Mouse (Mus musculus): ENCODE measurements around the gene Tmem258. TPM values are rescaled to one million over a fixed set of nuclear protein-coding genes. Genes with fewer than 3 reads are reported as not detected.
A peak's percentile ranks its signal among the peaks of the same experiment; 100 is the strongest.
"Not testable (repeated sequence)": the region's sequence is repeated elsewhere in the genome, so short reads cannot be mapped to it uniquely, and the experiment has no call there.

Gene Tmem258
- polyA plus RNA-seq (2015; fragmentation: Nextera tagmentation; extraction: Ambion mirVana), result 281 and 311 TPM in 2 replicates

DNA sequence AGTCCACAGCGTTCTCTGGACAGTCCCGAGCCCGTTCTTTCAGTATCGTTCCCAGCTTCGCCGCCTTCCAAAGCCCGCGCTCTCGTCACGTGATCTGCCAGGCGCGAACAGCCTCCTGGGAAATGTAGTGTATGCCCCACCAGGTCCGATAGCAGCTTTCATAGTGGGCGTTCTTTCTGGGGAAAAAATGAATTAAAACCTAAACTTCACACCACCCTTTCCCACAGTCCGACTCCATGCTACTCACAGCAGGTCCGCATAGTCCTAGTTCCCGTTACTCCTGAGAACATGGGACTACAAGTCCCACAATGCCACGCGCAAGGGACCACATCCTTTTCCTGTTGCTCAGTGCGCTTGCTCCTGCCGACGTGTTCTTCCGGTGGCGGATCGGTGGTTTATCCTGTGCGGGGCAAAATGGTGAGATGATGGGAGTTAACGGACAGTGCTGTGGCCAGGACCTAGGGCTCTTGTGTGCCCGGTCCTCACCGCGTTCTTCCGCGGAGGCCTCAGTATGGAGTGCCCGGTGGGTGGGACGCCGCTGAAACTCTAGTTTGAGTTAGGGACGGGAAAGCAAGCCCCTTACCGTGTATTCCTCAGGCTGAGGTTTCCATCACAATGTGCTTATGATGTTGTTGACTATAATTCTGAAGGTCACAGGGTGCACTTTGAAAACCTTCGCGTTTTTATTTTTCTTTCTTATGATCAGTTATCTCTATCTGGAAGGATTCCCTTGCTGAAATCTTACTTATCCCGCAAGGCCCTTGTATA, at the start of gene Tmem258, which contains the start of gene Fen1:
Gene Tmem258, plus strand, starts transcription at position 167 of the 768 bp plus-strand sequence.
Gene Fen1, minus strand, starts transcription at position 322 of the 768 bp plus-strand sequence.
- H3K36me3 ChIP-seq (ENCODE audit: control insufficient read depth, insufficient read depth, low read length), result peaks cover 10% of the 10 kb centered on the region
- H3K9me3 ChIP-seq (ENCODE audit: control insufficient read depth, low read length), result no peaks in the 10 kb centered on the region
- H3K27me3 ChIP-seq (replicated peaks; ENCODE audit: control insufficient read depth, insufficient read depth, low read length), result no peaks in the 10 kb centered on the region
- H3K4me1 ChIP-seq (ENCODE audit: control insufficient read depth, insufficient read depth, low read depth, low read length), result peaks cover 16% of the 10 kb centered on the region
- H3K4me3 ChIP-seq (ENCODE audit: low read length), result peak within 1 kb of the TSS; percentile 81
- peak within 1 kb of the TSS; percentile 92 for H3K4me2 ChIP-seq (ENCODE audit: low read length)
- peak; percentile 95 for ATAC-seq
- WGBS, result under 1% methylated on average over 40 of the region's 40 CpGs
- peak within 1 kb of the TSS; percentile 88 for H3K9ac ChIP-seq (ENCODE audit: low read depth, low read length)
- H3K27ac ChIP-seq (ENCODE audit: low read depth, low read length), result peak within 1 kb of the TSS; percentile 82

DNA sequence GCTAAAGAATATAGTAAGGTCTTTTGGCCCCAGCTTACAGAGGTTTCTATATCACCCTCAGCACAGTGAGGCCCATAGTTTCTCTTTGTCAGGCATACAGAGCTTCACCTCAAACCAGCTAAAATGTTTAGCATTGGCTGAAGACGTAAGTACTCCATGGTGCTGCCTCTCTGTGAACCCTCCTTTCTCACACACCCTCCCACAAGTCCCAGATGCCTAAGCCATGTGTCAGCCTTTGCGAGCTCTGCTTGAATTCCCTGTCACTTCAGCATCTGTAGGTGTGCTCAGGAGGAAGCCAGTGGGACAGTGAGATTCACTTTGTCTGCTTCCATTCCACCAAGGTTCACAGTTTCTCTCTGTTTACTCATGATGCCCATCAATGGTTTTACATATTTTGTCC, 46.1 kb upstream of the Tmem258 start:
- no peak for ATAC-seq
- Histone ChIP-seq H3K27ac (ENCODE audit: low read depth, low read length) (no peak overlapping the region), H3K9me3 (ENCODE audit: control insufficient read depth, low read length) (no peaks in the 10 kb centered on the region), H3K27me3 (replicated peaks; ENCODE audit: control insufficient read depth, insufficient read depth, low read length) (no peaks in the 10 kb centered on the region), H3K4me1 (ENCODE audit: control insufficient read depth, insufficient read depth, low read depth, low read length) (no peaks in the 10 kb centered on the region), H3K4me2 (ENCODE audit: low read length) (no peak overlapping the region), H3K36me3 (ENCODE audit: control insufficient read depth, insufficient read depth, low read length) (no peaks in the 10 kb centered on the region), H3K4me3 (ENCODE audit: low read length) (no peak overlapping the region), H3K9ac (ENCODE audit: low read depth, low read length) (no peak overlapping the region)
- WGBS, result 83% methylated on average over 2 of the region's 2 CpGs

DNA sequence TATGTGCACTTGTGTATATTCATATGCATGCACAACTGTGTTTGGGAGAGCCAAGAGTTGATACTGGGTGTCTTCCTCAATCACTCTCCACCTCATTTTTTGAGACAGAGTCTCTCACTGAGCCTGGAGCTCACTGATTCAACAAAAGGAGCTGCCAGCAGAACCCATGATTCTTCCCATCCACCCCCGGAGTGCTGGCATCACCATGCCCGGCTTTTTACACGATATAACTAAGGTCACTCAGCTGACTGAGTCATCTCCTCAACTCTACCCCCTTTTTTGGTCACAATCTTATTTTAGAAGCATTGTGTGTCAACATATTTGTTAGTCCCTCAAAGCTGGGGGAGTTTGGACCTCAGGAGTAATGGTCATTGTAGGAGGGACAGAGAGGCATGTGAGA, 39.9 kb upstream of the Tmem258 start:
- no peaks in the 10 kb centered on the region for H3K4me1 ChIP-seq (ENCODE audit: control insufficient read depth, insufficient read depth, low read depth, low read length)
- H3K27ac ChIP-seq (ENCODE audit: low read depth, low read length), result no peak overlapping the region
- H3K36me3 ChIP-seq (ENCODE audit: control insufficient read depth, insufficient read depth, low read length), result no peaks in the 10 kb centered on the region
- ATAC-seq, result no peak
- no peaks in the 10 kb centered on the region for H3K9me3 ChIP-seq (ENCODE audit: control insufficient read depth, low read length)
- no peak overlapping the region for H3K9ac ChIP-seq (ENCODE audit: low read depth, low read length)
- H3K4me3 ChIP-seq (ENCODE audit: low read length), result no peak overlapping the region
- no peak overlapping the region for H3K4me2 ChIP-seq (ENCODE audit: low read length)
- H3K27me3 ChIP-seq (replicated peaks; ENCODE audit: control insufficient read depth, insufficient read depth, low read length), result no peaks in the 10 kb centered on the region
- WGBS, result 84% methylated on average over 3 of the region's 3 CpGs

DNA sequence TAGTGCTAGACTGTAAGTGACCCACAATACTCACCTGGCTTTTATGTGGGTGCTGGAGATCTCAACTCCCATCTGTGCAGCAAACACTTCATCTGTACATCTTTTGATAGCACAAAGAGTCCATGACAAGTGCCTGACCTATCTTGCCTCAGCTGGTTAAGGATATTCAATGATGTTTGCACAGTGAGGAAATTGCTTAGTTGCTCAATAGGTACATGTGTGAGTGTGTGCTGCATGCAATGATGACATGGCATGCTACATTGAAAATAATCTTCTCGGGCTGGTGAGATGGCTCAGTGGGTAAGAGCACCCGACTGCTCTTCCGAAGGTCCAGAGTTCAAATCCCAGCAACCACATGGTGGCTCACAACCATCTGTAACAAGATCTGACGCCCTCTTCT, 37.9 kb upstream of the Tmem258 start:
- not testable (repeated sequence) for H3K4me1 ChIP-seq (ENCODE audit: control insufficient read depth, insufficient read depth, low read depth, low read length); H3K36me3 ChIP-seq (ENCODE audit: control insufficient read depth, insufficient read depth, low read length); H3K4me3 ChIP-seq (ENCODE audit: low read length); H3K27ac ChIP-seq (ENCODE audit: low read depth, low read length); H3K27me3 ChIP-seq (replicated peaks; ENCODE audit: control insufficient read depth, insufficient read depth, low read length); H3K4me2 ChIP-seq (ENCODE audit: low read length); H3K9me3 ChIP-seq (ENCODE audit: control insufficient read depth, low read length); H3K9ac ChIP-seq (ENCODE audit: low read depth, low read length); ATAC-seq
- 93% methylated on average over 4 of the region's 4 CpGs for WGBS

DNA sequence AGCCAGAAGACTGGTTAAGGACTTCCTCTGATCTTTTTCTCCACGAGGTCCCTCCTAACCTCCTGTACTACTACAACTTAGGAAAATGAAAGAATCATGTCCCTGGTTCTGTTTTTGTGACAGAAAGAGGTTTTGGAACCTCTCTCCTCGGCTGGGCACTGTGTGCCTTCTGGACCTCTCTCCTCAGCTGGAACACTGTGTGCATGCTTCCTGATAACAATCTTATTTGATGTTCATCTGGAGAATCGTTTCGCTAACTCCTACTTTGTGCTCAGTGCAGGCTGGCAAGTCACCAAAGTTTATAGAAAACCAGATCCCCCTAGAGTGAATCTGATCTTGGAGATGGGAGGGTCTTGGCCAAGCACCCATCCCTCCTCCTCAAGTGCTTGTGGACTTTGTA, 36.7 kb upstream of the Tmem258 start:
- H3K9me3 ChIP-seq (ENCODE audit: control insufficient read depth, low read length), result no peaks in the 10 kb centered on the region
- no peaks in the 10 kb centered on the region for H3K4me1 ChIP-seq (ENCODE audit: control insufficient read depth, insufficient read depth, low read depth, low read length)
- 77% methylated on average over 4 of the region's 4 CpGs for WGBS
- ATAC-seq, result no peak
- H3K27ac ChIP-seq (ENCODE audit: low read depth, low read length), result no peak overlapping the region
- H3K27me3 ChIP-seq (replicated peaks; ENCODE audit: control insufficient read depth, insufficient read depth, low read length), result no peaks in the 10 kb centered on the region
- H3K9ac ChIP-seq (ENCODE audit: low read depth, low read length), result no peak overlapping the region
- no peak overlapping the region for H3K4me2 ChIP-seq (ENCODE audit: low read length)
- H3K36me3 ChIP-seq (ENCODE audit: control insufficient read depth, insufficient read depth, low read length), result no peaks in the 10 kb centered on the region
- no peak overlapping the region for H3K4me3 ChIP-seq (ENCODE audit: low read length)

DNA sequence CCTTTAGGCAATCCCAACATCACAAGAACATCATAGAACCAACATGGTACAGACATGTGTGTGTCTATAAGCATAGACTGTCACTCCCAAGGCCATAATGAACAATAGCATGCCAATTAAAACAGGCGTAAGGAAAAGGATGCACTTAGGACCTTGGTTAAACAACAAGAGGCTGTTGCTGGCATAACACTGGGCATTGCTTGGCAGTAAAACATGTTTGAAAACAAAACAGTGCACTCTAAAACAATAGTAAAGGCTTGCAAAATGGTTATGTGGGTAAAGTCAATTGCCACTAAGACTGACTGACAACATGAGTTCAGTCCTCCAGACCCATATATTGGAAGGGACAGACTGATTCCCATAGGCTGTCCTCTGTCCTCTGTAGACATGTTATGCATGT, 35.9 kb upstream of the Tmem258 start:
- H3K27ac ChIP-seq (ENCODE audit: low read depth, low read length), result no peak overlapping the region
- no peaks in the 10 kb centered on the region for H3K27me3 ChIP-seq (replicated peaks; ENCODE audit: control insufficient read depth, insufficient read depth, low read length)
- WGBS, result 90% methylated on average over 1 of the region's 1 CpGs
- no peaks in the 10 kb centered on the region for H3K36me3 ChIP-seq (ENCODE audit: control insufficient read depth, insufficient read depth, low read length)
- H3K9me3 ChIP-seq (ENCODE audit: control insufficient read depth, low read length), result no peaks in the 10 kb centered on the region
- no peaks in the 10 kb centered on the region for H3K4me1 ChIP-seq (ENCODE audit: control insufficient read depth, insufficient read depth, low read depth, low read length)
- ATAC-seq, result no peak
- no peak overlapping the region for H3K4me3 ChIP-seq (ENCODE audit: low read length)
- no peak overlapping the region for H3K4me2 ChIP-seq (ENCODE audit: low read length)
- no peak overlapping the region for H3K9ac ChIP-seq (ENCODE audit: low read depth, low read length)

DNA sequence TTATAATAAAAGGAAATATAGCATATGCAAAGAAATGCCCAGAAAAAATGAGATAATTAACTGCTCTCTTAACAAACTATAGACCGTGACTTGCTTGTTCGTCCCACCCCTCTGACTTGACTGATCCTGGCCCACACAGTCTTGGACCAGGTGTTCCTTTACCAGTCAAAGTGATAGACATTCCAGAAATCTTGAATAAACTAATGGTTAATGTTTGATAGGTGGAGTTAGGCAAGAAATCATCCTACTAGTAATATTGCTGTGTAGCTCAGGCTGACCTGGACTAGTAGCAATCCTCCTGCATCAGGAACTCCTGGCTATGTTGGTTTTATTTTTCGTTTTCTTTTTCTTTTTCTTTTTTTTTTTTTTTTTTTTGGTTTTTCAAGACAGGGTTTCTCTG, 35.4 kb upstream of the Tmem258 start:
- no peak overlapping the region for H3K4me3 ChIP-seq (ENCODE audit: low read length)
- H3K27ac ChIP-seq (ENCODE audit: low read depth, low read length), result no peak overlapping the region
- 90% methylated on average over 3 of the region's 3 CpGs for WGBS
- no peaks in the 10 kb centered on the region for H3K9me3 ChIP-seq (ENCODE audit: control insufficient read depth, low read length)
- H3K27me3 ChIP-seq (replicated peaks; ENCODE audit: control insufficient read depth, insufficient read depth, low read length), result no peaks in the 10 kb centered on the region
- no peaks in the 10 kb centered on the region for H3K4me1 ChIP-seq (ENCODE audit: control insufficient read depth, insufficient read depth, low read depth, low read length)
- no peak overlapping the region for H3K9ac ChIP-seq (ENCODE audit: low read depth, low read length)
- no peaks in the 10 kb centered on the region for H3K36me3 ChIP-seq (ENCODE audit: control insufficient read depth, insufficient read depth, low read length)
- H3K4me2 ChIP-seq (ENCODE audit: low read length), result no peak overlapping the region
- no peak for ATAC-seq

DNA sequence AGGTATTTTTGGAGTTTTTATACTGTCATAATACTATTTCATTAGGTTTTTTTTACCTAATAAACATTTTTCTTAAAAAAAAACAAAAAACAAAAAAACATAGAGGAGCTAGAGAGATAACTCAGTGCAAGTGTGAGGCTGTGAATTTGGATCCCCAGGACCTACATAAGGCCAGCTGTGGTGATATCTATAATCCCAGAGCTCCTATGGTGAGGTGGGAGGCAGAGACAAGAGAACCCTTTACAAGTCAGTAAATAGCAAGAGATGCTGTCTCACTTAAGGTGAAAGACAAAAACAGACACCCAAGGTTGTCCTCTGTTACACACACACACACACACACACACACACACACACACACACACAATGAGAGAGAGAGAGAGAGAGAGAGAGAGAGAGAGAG, 34.6 kb upstream of the Tmem258 start:
- no peaks in the 10 kb centered on the region for H3K27me3 ChIP-seq (replicated peaks; ENCODE audit: control insufficient read depth, insufficient read depth, low read length)
- no peaks in the 10 kb centered on the region for H3K36me3 ChIP-seq (ENCODE audit: control insufficient read depth, insufficient read depth, low read length)
- no peak for ATAC-seq
- no peak overlapping the region for H3K27ac ChIP-seq (ENCODE audit: low read depth, low read length)
- H3K9me3 ChIP-seq (ENCODE audit: control insufficient read depth, low read length), result no peaks in the 10 kb centered on the region
- H3K9ac ChIP-seq (ENCODE audit: low read depth, low read length), result no peak overlapping the region
- no peak overlapping the region for H3K4me2 ChIP-seq (ENCODE audit: low read length)
- H3K4me1 ChIP-seq (ENCODE audit: control insufficient read depth, insufficient read depth, low read depth, low read length), result no peaks in the 10 kb centered on the region
- no peak overlapping the region for H3K4me3 ChIP-seq (ENCODE audit: low read length)

DNA sequence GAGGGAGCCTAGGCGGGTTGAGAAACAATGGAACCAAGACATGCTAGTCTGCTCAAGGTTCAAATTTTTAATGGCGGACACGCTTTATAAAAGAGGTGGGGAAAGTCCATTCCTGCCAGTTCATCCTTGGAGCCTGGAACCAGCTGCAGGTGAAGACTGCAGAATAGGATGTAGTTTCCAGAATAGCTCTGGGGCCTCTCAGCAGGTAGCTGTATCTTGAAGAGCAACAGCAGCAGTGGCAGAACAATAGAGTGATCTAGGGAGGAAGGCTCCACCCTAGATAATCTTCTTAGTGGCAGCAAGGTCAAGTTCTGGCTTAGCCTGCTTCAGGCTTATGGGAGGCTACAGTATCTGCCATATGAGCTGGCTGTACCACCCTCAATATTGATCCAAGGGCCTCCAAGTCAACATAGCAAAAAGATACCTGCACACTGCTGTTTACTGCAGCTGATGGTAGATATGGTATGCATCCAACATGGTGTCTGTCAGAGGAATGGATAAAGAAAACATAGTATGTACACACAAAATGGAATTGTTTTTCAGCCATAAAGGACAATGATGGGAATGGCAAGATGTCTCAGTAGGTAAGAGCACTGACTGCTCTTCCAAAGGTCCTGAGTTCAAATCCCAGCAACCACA, 34.0 kb upstream of the Tmem258 start:
- H3K9me3 ChIP-seq (ENCODE audit: control insufficient read depth, low read length); H3K4me3 ChIP-seq (ENCODE audit: low read length); H3K36me3 ChIP-seq (ENCODE audit: control insufficient read depth, insufficient read depth, low read length); H3K4me1 ChIP-seq (ENCODE audit: control insufficient read depth, insufficient read depth, low read depth, low read length); H3K27ac ChIP-seq (ENCODE audit: low read depth, low read length); H3K27me3 ChIP-seq (replicated peaks; ENCODE audit: control insufficient read depth, insufficient read depth, low read length); H3K9ac ChIP-seq (ENCODE audit: low read depth, low read length); ATAC-seq; H3K4me2 ChIP-seq (ENCODE audit: low read length): not testable (repeated sequence)
- WGBS, result 94% methylated on average over 3 of the region's 3 CpGs
